Mouse (Mus musculus) layer of hippocampus, adult 11-12 months (tissue): ENCODE results near the gene Nr4a3.

ENCODE experiments used
- DNase-seq: peaks from one replicate; pipeline ENCODE4 v3.0.0; 2022; ENCODE audit warnings: low spot score

The Nr4a3 gene

GRCm38 (mm10) chr4:48110331-48110730, 65.4 kb downstream of the Nr4a3 start:
- DNase-seq, result no peak

- DNase-seq, result peak; percentile 13
These were observed 71.2 kb downstream of the Nr4a3 start for GRCm38 (mm10) chr4:48116191-48116590.

- no peak for DNase-seq
These were observed 79.4 kb downstream of the Nr4a3 start for GRCm38 (mm10) chr4:48124416-48124772.

- DNase-seq, result peak; percentile 88
These were observed 80.0 kb downstream of the Nr4a3 start, which contains the start of gene Stx17 for GRCm38 (mm10) chr4:48124773-48125469. Gene Stx17 (plus strand): TSS chr4:48124915.

- no peak for DNase-seq
These were observed 85.4 kb downstream of the Nr4a3 start for GRCm38 (mm10) chr4:48130314-48130713.

GRCm38 (mm10) chr4:48131606-48132005, 86.7 kb downstream of the Nr4a3 start:
- DNase-seq, result no peak

GRCm38 (mm10) chr4:48132721-48133120, 87.8 kb downstream of the Nr4a3 start:
- no peak for DNase-seq
